Mouse (Mus musculus) liver, adult 2 months (tissue): ENCODE results near the gene Kdm1a. TPM values are rescaled to one million over a fixed set of nuclear protein-coding genes. Genes with fewer than 3 reads are reported as not detected.
A peak's percentile ranks its signal among the peaks of the same experiment; 100 is the strongest.

Experiments used
- DNase-seq: peaks from one replicate; pipeline ENCODE4 v3.0.0-alpha.2; 2011; ENCODE audit warnings: low read depth, low spot score; ENCODE audit errors: extremely low read depth
- H3K27ac ChIP-seq: fragments of 200-500 bp; replicated peaks from 2 replicates; pipeline ENCODE4 v1.5.1; 2012; ENCODE audit warnings: low read depth, mild to moderate bottlenecking, control low read depth, inconsistent platforms, low read length; ENCODE audit not compliant: insufficient read depth
- H3K27me3 ChIP-seq: fragments of 200-500 bp; 2 replicates; pipeline ENCODE4 v1.6.1; 2012; ENCODE audit warnings: mild to moderate bottlenecking, moderate library complexity, low read length, inconsistent platforms; ENCODE audit not compliant: control insufficient read depth, insufficient read depth
- H3K36me3 ChIP-seq: fragments of 200-500 bp; 2 replicates; pipeline ENCODE4 v1.6.1; 2012; ENCODE audit warnings: low read length, inconsistent platforms; ENCODE audit not compliant: control insufficient read depth, insufficient read depth
- H3K4me1 ChIP-seq: fragments of 200-500 bp; 2 replicates; pipeline ENCODE4 v1.6.1; 2011; ENCODE audit warnings: low read length; ENCODE audit not compliant: control insufficient read depth, insufficient read depth
- H3K4me3 ChIP-seq: fragments of 200-500 bp; 2 replicates; pipeline ENCODE4 v1.5.1; 2011; ENCODE audit warnings: low read depth, mild to moderate bottlenecking, control low read depth, low read length, moderate library complexity; ENCODE audit not compliant: insufficient read depth
- H3K79me2 ChIP-seq: fragments of 200-500 bp; 2 replicates; pipeline ENCODE4 v1.6.1; 2012; ENCODE audit warnings: inconsistent platforms, mild to moderate bottlenecking, low read length, moderate library complexity; ENCODE audit not compliant: control insufficient read depth, insufficient read depth
- H3K9ac ChIP-seq: fragments of 200-500 bp; 2 replicates; pipeline ENCODE4 v1.6.1; 2012; ENCODE audit warnings: low read depth, mild to moderate bottlenecking, control low read depth, inconsistent platforms, low read length
- CTCF ChIP-seq: fragments of 200-500 bp; IDR thresholded peaks from 2 replicates; pipeline ENCODE4 v1.5.1; 2011; ENCODE audit warnings: low read depth, low read length, control low read depth
- POLR2A ChIP-seq: fragments of 200-500 bp; IDR thresholded peaks from 2 replicates; pipeline ENCODE4 v1.6.1; 2011; ENCODE audit warnings: low read length, control low read depth; ENCODE audit not compliant: insufficient read depth; ENCODE audit errors: extremely low read depth
- WGBS: fragments of 180-500 bp; shearing (Covaris S2); methylation state at CpG from one replicate; pipeline ENCODE4 v1.1.7; 2018; 5-methylcytosine and 5-hydroxymethylcytosine counted together
- polyA plus RNA-seq: library from polyadenylated mRNA; depleted of rRNA; stranded (reverse); fragments of >200 nt; gene quantifications from 2 replicates; pipeline ENCODE4 v1.2.3, GENCODE M21; 2012
- total RNA-seq: library from RNA; depleted of rRNA; stranded (reverse); fragments of >200 nt; gene quantifications from 2 replicates; pipeline ENCODE4 v1.2.3, GENCODE M21; 2014

Gene Kdm1a
- total and polyA plus RNA-seq, 2 experiments = 8.8 to 10.0 TPM

- TF ChIP-seq POLR2A (no peak), CTCF (no peak)
- Histone ChIP-seq H3K27me3 (peaks cover 8% of the 10 kb centered on the region), H3K9ac (no peak overlapping the region), H3K27ac (no peak overlapping the region), H3K4me3 (no peak overlapping the region), H3K36me3 (no peaks in the 10 kb centered on the region), H3K79me2 (no peaks in the 10 kb centered on the region), H3K4me1 (no peaks in the 10 kb centered on the region)
- no peak for DNase-seq
Observed at GRCm38 (mm10) chr4:136635995-136636394, 33.5 kb upstream of the Kdm1a start.

DNA sequence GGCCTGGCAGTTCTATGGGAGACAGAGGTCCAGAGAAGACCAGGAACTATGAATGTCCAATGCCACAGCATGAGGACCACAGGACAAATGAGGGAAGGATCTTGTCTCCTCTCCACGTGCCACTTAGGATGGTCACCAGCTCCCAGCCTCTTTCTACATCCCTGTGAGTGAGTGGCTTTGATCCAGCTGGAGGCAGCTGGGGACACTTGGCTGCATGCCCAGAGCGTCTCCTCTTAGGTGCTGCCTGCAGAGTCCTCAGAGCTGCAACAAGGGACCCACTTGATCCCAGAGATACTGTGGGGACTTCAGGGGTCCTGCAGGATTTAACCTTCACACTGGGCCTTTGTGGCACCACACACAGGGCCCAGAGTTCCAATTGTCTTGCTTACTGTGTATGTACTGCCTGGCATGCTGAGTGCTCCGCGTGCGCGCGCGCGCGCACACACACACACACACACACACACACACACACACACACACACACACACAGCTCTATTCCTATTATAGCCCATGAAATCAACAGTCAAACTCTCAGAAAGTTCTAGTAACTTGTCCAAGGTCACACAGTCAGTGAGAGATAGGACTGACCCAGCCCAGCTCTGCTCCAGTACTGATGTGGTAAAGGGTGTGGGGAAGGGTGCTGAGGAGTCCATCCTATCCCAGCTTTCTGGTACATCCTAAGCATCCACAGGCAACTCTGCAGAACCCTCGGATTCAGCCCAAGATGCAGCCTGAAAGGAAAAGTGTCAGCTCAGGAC is 28.9 kb upstream of the Kdm1a start:
- no peaks in the 10 kb centered on the region for H3K79me2 ChIP-seq
- H3K9ac ChIP-seq = no peak overlapping the region
- peak; percentile 38 for DNase-seq
- no peak overlapping the region for H3K4me3 ChIP-seq
- 74% methylated on average over 11 of the region's 11 CpGs for WGBS
- TF ChIP-seq POLR2A = no peak
- TF ChIP-seq CTCF = no peak
- H3K27ac ChIP-seq = no peak overlapping the region
- no peaks in the 10 kb centered on the region for H3K27me3 ChIP-seq
- no peaks in the 10 kb centered on the region for H3K4me1 ChIP-seq
- H3K36me3 ChIP-seq = no peaks in the 10 kb centered on the region

GRCm38 (mm10) chr4:136626590-136626989 is 24.1 kb upstream of the Kdm1a start:
- DNase-seq = no peak
- no peaks in the 10 kb centered on the region for H3K4me1 ChIP-seq
- no peaks in the 10 kb centered on the region for H3K79me2 ChIP-seq
- no peak overlapping the region for H3K4me3 ChIP-seq
- TF ChIP-seq POLR2A (no peak), CTCF (no peak)
- no peaks in the 10 kb centered on the region for H3K27me3 ChIP-seq
- H3K36me3 ChIP-seq = no peaks in the 10 kb centered on the region
- WGBS = 75% methylated on average over 6 of the region's 6 CpGs
- H3K9ac ChIP-seq = no peak overlapping the region
- H3K27ac ChIP-seq = no peak overlapping the region

- no peaks in the 10 kb centered on the region for H3K27me3 ChIP-seq
- DNase-seq = no peak
- WGBS = 71% methylated on average over 6 of the region's 6 CpGs
- H3K9ac ChIP-seq = no peak within 1 kb of the TSS
- no peak within 1 kb of the TSS for H3K4me3 ChIP-seq
- no peaks in the 10 kb centered on the region for H3K36me3 ChIP-seq
- TF ChIP-seq CTCF = no peak
- H3K4me1 ChIP-seq = no peaks in the 10 kb centered on the region
- no peaks in the 10 kb centered on the region for H3K79me2 ChIP-seq
- H3K27ac ChIP-seq = no peak within 1 kb of the TSS
Observed at GRCm38 (mm10) chr4:136622388-136622787, 19.9 kb upstream of the Kdm1a start, which contains the start of gene Lactbl1. Lactbl1 (plus strand) TSS chr4:136622621.

DNA sequence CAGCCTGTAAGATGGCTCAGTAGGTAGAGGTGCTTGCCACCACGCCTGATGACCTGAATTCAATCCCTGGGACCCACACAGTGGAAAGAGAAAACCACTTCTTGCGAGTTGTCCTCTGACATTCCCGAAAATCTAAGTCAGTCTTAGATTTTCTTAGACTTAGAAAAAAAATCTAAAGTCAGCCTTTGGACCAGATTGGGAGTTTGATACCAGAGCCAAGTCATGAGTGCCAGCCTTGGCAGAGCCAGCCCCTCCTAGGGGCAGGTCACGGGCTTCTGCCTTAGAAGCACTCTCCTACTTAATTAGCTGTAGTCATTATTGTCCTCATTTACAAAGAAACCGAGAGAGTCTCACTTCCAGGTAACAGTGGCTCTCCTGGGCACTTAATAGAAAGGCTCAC is 19.4 kb upstream of the Kdm1a start:
- Histone ChIP-seq H3K27me3 (no peaks in the 10 kb centered on the region), H3K27ac (no peak overlapping the region), H3K79me2 (no peaks in the 10 kb centered on the region), H3K4me1 (no peaks in the 10 kb centered on the region), H3K36me3 (no peaks in the 10 kb centered on the region), H3K9ac (no peak overlapping the region), H3K4me3 (no peak overlapping the region)
- WGBS = 70% methylated on average over 5 of the region's 5 CpGs
- DNase-seq = no peak
- no peak for TF ChIP-seq POLR2A
- TF ChIP-seq CTCF = no peak

GRCm38 (mm10) chr4:136621336-136621735 is 18.8 kb upstream of the Kdm1a start:
- 0% methylated on average over 1 of the region's 1 CpGs for WGBS
- Histone ChIP-seq H3K79me2 (no peaks in the 10 kb centered on the region), H3K4me3 (no peak overlapping the region), H3K36me3 (no peaks in the 10 kb centered on the region), H3K9ac (no peak overlapping the region), H3K27me3 (no peaks in the 10 kb centered on the region), H3K4me1 (no peaks in the 10 kb centered on the region), H3K27ac (no peak overlapping the region)
- peak; percentile 67 for TF ChIP-seq CTCF
- no peak for TF ChIP-seq POLR2A
- DNase-seq = peak; percentile 52
